Mouse (Mus musculus): ENCODE results near the gene Slc7a10.

Slc7a10 gene

GRCm38 (mm10) chr7:35172519-35172918, 13.7 kb upstream of the Slc7a10 start:
- no peak for DNase-seq (ENCODE audit: low read depth, low spot score)

DNA sequence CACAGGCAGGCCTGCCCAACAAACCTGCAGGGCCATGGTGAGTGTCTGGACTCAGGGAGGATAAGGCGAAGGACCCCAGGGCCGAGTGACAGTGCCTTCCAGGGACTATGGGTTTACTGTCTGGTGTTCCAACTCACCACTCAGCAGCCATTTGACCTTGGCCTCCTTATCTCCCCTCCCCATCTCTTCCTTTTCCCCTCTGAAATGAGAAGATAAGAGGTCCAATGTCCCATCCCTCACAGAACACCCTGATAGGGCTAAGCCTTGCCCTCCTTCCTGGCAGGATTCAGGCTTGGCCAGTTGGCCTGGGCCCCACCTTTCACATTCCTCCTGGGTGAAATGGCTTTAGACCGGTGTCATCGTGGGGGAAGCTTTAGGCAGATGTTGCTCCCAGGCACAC, 10.7 kb upstream of the Slc7a10 start:
- DNase-seq (ENCODE audit: low read depth, low spot score), result no peak

- DNase-seq (ENCODE audit: low read depth, low spot score), result no peak
Observed at GRCm38 (mm10) chr7:35176412-35177381, 9.5 kb upstream of the Slc7a10 start.

GRCm38 (mm10) chr7:35184833-35185724, 1.1 kb upstream of the Slc7a10 start:
- DNase-seq (ENCODE audit: low read depth, low spot score), result no peak

DNA sequence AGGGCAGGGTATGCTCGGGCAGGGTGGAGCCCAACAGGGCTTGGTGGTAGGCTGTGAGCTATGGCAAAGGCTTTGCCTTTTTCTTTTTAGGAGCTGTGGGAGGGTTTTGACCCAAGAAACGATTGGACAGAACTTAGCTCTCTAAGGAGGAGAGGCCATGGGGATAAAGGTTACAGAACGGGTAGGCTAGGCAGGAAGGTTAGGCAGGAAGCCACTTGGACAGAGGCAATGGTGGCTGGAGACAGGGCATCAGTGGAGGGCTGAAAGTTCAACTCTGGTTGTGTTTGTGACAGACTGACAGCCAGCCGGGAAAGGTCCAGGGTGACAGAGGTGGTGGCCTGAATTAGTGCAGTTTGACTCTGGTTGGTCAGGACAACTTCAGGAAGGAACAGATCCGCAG, 3.5 kb downstream of the Slc7a10 start:
- DNase-seq (ENCODE audit: low read depth, low spot score), result no peak

DNA sequence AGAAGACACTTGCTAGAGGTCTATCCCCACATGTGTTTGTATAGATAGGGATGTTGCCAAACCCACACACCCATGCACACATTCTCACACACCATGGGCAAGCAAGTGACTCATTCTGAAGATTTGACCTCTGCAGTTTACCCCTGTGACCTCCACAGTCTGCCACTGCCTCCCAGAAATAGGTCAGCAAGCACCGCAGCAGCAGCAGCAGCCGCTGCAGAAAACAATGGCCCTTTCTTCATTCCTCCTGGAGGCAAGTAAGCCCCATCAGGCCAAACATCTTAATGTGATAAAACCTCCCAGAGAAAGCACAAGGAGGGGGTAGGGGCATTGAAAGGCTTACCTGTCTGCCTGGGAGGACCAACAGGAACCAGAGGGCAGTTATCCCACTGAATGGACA, 5.1 kb downstream of the Slc7a10 start:
- no peak for DNase-seq (ENCODE audit: low read depth, low spot score)

DNA sequence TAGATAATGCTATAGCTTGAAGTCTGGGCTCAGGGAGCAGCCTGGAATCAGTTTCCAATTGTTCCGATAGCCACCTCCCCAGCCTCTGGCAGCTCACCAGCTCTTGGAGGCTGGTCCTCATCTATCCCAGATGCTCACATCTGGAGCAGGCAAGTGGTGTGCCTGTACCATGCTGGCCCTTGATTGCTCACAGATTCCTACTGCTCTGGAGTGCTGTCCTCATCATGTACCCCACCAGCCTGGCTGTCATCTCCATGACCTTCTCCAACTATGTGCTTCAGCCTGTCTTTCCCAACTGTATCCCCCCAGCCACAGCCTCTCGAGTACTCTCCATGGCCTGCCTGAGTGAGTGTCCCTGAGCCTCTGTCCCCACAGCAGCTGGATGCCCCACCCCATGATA, 10.8 kb downstream of the Slc7a10 start:
- no peak for DNase-seq (ENCODE audit: low read depth, low spot score)

- DNase-seq (ENCODE audit: low read depth, low spot score), result no peak
Observed at GRCm38 (mm10) chr7:35198981-35199754, 13.0 kb downstream of the Slc7a10 start.

DNA sequence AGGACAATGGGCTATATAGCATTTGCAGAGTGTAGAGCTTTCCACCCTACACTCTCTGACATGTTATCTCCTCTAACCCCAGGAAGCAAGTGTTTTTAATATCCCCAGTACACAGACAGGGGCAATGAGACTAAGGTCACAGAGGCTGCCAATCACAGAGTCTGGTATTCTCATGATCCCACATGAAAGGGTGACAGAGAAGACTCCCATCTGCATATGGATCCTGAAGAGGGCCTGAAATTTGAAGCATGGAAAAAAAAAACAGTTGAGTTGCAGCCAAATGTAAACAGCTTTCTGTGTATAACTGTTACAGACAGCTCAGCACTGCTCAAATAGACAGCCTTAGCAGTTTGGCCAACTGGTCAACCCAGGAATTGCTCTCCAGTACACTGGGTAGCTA, 13.6 kb downstream of the Slc7a10 start:
- no peak for DNase-seq (ENCODE audit: low read depth, low spot score)

GRCm38 (mm10) chr7:35211791-35212190, 25.6 kb downstream of the Slc7a10 start:
- no peak for DNase-seq (ENCODE audit: low read depth, low spot score)

- DNase-seq (ENCODE audit: low read depth, low spot score), result no peak
Observed at GRCm38 (mm10) chr7:35214442-35215222, 28.4 kb downstream of the Slc7a10 start.

- DNase-seq (ENCODE audit: low read depth, low spot score), result no peak
Observed at GRCm38 (mm10) chr7:35215225-35215624, 29.0 kb downstream of the Slc7a10 start, which contains the start of gene Lrp3. TSS of gene Lrp3 (minus strand) at chr7:35215498.

GRCm38 (mm10) chr7:35215731-35216130, 29.5 kb downstream of the Slc7a10 start:
- no peak for DNase-seq (ENCODE audit: low read depth, low spot score)

DNA sequence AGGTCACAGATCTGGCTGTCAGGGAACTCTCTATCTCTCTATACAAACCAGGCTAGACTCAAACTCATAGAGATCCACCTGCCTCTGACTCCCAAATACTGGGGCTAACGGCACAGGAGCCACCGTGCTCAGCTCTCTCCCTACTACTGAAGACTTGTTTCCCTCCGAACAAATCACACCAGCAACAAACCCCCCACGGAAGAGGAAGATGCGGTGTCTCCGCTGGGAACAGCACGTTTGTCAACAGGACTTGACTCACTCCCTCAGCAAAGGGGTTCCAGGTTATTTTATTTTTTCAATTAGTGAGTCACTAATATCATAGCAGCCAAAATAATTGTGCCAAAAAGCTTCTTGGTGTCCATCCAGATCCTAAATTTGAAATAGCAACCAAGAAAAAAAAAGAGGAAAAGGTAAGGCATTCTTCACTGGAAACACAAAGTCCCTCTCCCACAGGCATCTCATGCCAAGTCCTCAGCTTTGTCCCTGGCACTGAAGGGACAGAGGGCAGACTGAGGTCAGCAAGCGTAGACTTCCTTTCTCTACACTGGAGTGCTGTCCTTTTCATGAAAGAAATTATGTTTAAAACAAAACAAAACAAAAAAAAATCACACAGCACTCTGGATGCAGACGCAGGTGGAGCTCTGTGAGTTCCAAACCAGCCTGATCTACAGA, 34.6 kb downstream of the Slc7a10 start:
- no peak for DNase-seq (ENCODE audit: low read depth, low spot score)

DNA sequence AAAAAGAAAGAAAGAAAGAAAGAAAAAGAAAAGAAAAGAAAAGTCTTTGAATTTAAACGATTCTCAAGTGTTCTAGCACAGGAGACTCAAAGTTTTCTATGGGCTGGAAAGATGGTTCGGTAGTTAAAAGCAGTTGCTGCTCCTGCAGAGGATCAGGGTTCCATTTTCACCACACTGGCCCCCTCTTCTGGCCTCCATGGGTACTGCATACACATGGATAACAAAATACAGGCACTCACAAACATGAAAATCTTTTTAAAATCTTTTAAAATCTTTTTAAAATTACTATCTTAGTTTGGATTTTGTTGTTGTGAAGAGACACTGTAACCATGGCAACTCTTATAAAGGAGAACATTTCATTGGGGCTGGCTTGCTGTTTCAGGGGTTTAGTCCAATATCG, 44.1 kb downstream of the Slc7a10 start:
- no peak for DNase-seq (ENCODE audit: low read depth, low spot score)

DNA sequence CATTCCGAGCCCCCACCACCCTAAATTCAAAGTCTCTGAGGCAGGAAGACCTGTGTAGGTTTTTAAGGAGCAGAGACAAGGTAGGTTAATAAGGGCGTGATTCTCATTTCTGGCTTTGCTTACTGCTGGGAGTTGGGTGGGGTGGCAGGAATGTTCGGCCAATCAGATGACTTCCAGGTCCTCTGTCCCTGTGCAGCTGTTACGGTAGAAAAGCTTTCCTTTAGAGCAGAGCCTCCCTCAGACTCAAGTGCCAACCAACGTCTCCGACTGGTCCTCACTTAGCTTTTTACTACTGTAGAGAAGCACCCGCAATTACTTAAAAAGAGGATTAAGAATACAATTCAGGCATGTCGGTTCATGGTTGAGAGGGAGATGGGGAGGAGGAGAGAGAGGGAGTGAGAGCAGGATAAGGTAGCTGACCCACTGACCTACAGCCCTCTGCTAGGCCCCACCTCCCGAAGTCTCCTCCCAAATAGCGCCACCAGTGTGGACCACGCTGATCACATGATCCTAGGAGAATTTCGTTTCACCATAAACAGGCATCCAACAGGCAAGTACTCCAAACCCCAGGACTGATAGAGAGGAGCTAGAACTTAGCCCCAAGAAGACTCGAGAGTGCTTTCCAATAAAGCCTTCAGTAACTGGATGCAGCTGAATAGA, 46.7 kb downstream of the Slc7a10 start:
- no peak for DNase-seq (ENCODE audit: low read depth, low spot score)

DNA sequence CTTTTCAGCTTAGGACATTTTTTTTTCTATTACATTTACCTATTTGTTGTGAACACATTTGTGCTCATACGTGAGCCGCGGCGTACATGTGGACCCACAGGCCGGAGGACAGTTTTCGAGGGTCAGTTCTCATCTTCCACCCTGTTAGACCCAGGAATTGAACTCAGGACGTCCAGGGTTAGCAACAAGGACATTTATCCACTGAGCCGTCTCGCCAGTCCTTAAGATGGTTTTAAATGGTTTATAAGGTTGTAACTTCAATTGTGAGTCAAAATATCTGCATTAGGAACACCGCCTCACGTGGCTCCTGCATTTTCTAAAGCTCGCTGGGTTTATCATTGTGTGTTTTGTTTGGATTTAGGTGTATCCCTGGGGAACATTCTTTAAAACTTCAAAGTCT, 47.7 kb downstream of the Slc7a10 start:
- no peak for DNase-seq (ENCODE audit: low read depth, low spot score)

DNA sequence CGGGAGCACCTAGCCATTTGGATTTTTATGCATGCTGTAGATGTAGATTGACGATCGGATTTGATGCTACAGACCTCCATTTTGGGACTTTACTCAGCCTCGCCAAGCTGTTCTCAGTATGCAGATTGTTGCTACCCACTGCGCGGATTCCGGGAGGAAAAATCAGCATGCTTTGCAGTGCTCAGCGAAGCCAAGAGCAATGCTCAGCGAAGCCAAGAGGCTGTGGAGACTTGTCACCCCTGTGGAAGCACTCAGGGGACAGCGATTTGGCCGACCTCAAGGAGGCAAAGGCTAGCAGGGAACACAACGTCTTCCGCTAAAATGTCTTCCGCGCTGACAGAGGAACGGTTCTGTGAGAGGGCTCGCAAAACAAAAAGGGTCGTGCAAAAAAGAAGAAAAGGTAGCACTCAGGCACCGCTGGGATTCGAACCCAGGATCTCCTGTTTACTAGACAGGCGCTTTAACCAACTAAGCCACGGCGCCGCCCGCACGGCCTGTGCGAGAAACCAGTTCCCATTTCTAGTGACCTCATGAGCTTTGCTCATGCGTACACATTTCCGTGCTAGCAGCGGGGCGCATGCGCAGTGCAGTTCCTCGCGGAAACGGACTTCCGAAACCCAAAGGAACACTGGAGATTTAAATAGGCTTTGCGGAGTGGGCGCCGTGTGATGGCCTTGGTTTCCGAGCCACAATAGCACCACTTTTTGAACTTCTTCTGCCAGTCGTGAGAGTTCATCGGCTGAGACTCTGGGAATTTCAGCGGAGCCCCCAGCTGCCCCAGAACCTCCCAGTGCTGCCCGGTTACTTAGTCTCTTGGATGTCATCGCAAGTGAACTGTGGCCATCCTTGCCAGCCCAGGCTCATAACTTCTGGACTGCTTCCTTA, 48.4 kb downstream of the Slc7a10 start:
- peak; percentile 95 for DNase-seq (ENCODE audit: low read depth, low spot score)

GRCm38 (mm10) chr7:35235308-35235707, 49.1 kb downstream of the Slc7a10 start:
- DNase-seq (ENCODE audit: low read depth, low spot score), result peak; percentile 85

All from telencephalon, adult 2 months (tissue).